Mouse (Mus musculus): Measurements from ENCODE around the gene Eno3. TPM values are rescaled to one million over a fixed set of nuclear protein-coding genes. Genes with fewer than 3 reads are reported as not detected.

Gene Eno3
- total and polyA plus RNA-seq, 3 experiments: 14.2 to 16.8 TPM; not detected in 1

DNA sequence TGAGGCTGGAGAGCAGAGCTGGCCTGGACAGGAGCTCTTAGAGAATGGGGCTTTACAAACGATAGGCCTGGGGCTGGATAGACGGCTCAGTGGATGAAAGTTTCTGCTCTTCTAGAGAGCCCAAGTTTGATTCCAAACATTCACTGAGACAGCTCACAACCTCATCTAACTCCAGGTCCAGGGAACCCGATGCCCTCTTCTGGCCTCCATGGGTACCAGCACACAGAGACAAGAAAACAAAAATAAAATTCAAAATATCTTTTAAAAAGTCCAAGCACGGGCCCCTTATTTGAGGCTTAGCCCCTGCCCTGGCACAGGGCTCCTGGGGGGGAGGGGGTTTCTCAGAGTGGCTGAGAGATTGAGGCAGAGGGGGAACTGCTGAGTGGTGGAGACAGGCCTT lies 46.2 kb upstream of the Eno3 start:
- TF ChIP-seq MYB (IDR thresholded peaks at IDR 0.05; ENCODE audit: low read depth, low read length) (no peak), RAD21 (IDR thresholded peaks at IDR 0.05; ENCODE audit: low read depth, low read length) (peak; percentile 12), ZKSCAN1 (IDR thresholded peaks at IDR 0.05; ENCODE audit: low read depth, low read length) (no peak), POLR2AphosphoS2 (IDR thresholded peaks at IDR 0.05; ENCODE audit: low read length) (no peak), TCF12 (IDR thresholded peaks at IDR 0.05; ENCODE audit: low read depth, low read length) (no peak), RCOR1 (IDR thresholded peaks at IDR 0.05; ENCODE audit: low read depth, low read length) (no peak), MAZ (IDR thresholded peaks at IDR 0.05; ENCODE audit: low read depth, low read length) (no peak), HCFC1 (IDR thresholded peaks at IDR 0.05; ENCODE audit: low read depth, low read length) (no peak), SIN3A (IDR thresholded peaks at IDR 0.05; ENCODE audit: low read length) (no peak), NRF1 (IDR thresholded peaks at IDR 0.05; ENCODE audit: insufficient read depth, low read depth, low read length, poor library complexity, severe bottlenecking) (no peak), ZC3H11A (IDR thresholded peaks at IDR 0.05; ENCODE audit: low read depth, low read length) (0 out of 2 replicates have a peak, but pooled peaks have one; percentile 6), MEF2A (IDR thresholded peaks at IDR 0.05; ENCODE audit: extremely low read depth, insufficient replicate concordance, low read depth, low read length, poor library complexity, severe bottlenecking) (no peak), CTCF (IDR thresholded peaks at IDR 0.05 in 2 of 3, conservative IDR thresholded peaks at IDR 0.05 in 1 of 3; ENCODE audit: control insufficient read depth in 1 of 3, insufficient read depth in 1 of 3, low read depth in 2 of 3, low read length in 3 of 3, poor library complexity in 1 of 3, severe bottlenecking in 1 of 3) (peak; percentile 13 to 49 (median 44); a peak in 4 of 6 replicates), ELF1 (IDR thresholded peaks at IDR 0.05; ENCODE audit: low read depth, low read length) (no peak), POLR2AphosphoS5 (IDR thresholded peaks at IDR 0.05; ENCODE audit: borderline replicate concordance, low read depth, low read length) (no peak), SMC3 (IDR thresholded peaks at IDR 0.05; ENCODE audit: low read depth, low read length) (peak; percentile 48)
- peaks cover 0 to 3% of the 10 kb centered on the region in 2 experiments; a peak in 1 of 4 replicates for H3K4me1 ChIP-seq (ENCODE audit: control insufficient read depth in 1 of 2, insufficient read depth in 2 of 2, low read length in 2 of 2)
- H3K4me3 ChIP-seq (ENCODE audit: control insufficient read depth in 1 of 2, insufficient read depth in 1 of 2, low read depth in 2 of 2, low read length in 2 of 2): no peak overlapping the region
- DNase-seq (ENCODE audit: low read depth, low spot score): no peak
- H3K36me3 ChIP-seq (ENCODE audit: control insufficient read depth in 1 of 2, insufficient read depth in 2 of 2, low read length in 2 of 2): peaks cover 0 to 8% of the 10 kb centered on the region in 2 experiments; a peak in 2 of 4 replicates
- no peak overlapping the region for H3K27ac ChIP-seq (ENCODE audit: control insufficient read depth, low read depth, low read length)
- H3K9ac ChIP-seq (ENCODE audit: control insufficient read depth, low read depth, low read length, poor library complexity, severe bottlenecking): no peak overlapping the region
- no peaks in the 10 kb centered on the region for H3K27me3 ChIP-seq (ENCODE audit: control insufficient read depth in 1 of 2, insufficient read depth in 2 of 2, low read length in 2 of 2)
- H3K9me3 ChIP-seq (replicated peaks; ENCODE audit: insufficient read depth, low read length): no peaks in the 10 kb centered on the region
- H3K79me2 ChIP-seq (ENCODE audit: control insufficient read depth, insufficient read depth, low read length, poor library complexity): no peaks in the 10 kb centered on the region

DNA sequence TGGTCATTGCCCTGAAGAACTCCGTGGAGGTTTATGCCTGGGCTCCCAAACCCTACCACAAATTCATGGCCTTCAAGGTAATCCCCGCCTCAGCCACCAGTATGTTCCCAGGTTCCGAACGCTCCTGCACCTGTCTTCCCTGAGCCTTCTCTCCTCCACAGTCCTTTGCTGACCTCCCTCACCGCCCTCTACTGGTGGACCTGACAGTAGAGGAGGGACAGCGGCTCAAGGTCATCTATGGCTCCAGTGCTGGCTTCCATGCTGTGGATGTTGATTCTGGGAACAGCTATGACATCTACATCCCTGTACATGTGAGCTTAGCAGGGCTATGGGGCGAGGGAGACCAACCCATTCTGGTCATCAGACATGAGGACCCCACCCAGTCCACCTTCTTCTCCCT lies 44.5 kb upstream of the Eno3 start:
- Histone ChIP-seq H3K4me1 (ENCODE audit: control insufficient read depth in 1 of 2, insufficient read depth in 2 of 2, low read length in 2 of 2) (peaks cover 0 to 3% of the 10 kb centered on the region in 2 experiments; a peak in 1 of 4 replicates), H3K4me3 (ENCODE audit: control insufficient read depth in 1 of 2, insufficient read depth in 1 of 2, low read depth in 2 of 2, low read length in 2 of 2) (no peak overlapping the region), H3K36me3 (ENCODE audit: control insufficient read depth in 1 of 2, insufficient read depth in 2 of 2, low read length in 2 of 2) (peaks cover 0 to 8% of the 10 kb centered on the region in 2 experiments; a peak in 2 of 4 replicates), H3K27me3 (ENCODE audit: control insufficient read depth in 1 of 2, insufficient read depth in 2 of 2, low read length in 2 of 2) (no peaks in the 10 kb centered on the region), H3K9me3 (replicated peaks; ENCODE audit: insufficient read depth, low read length) (no peaks in the 10 kb centered on the region), H3K79me2 (ENCODE audit: control insufficient read depth, insufficient read depth, low read length, poor library complexity) (no peaks in the 10 kb centered on the region), H3K27ac (ENCODE audit: control insufficient read depth, low read depth, low read length) (no peak overlapping the region), H3K9ac (ENCODE audit: control insufficient read depth, low read depth, low read length, poor library complexity, severe bottlenecking) (no peak overlapping the region)
- TF ChIP-seq SIN3A (IDR thresholded peaks at IDR 0.05; ENCODE audit: low read length) (no peak), CTCF (IDR thresholded peaks at IDR 0.05 in 2 of 3, conservative IDR thresholded peaks at IDR 0.05 in 1 of 3; ENCODE audit: control insufficient read depth in 1 of 3, insufficient read depth in 1 of 3, low read depth in 2 of 3, low read length in 3 of 3, poor library complexity in 1 of 3, severe bottlenecking in 1 of 3) (peak in 2 of 3 experiments; percentile 22 to 34; a peak in 4 of 6 replicates), EP300 (IDR thresholded peaks at IDR 0.05; ENCODE audit: low read depth in 1 of 2, low read length in 2 of 2) (no peak), UBTF (IDR thresholded peaks at IDR 0.05; ENCODE audit: borderline replicate concordance, insufficient read depth, low read depth, low read length) (no peak), POLR2A (IDR thresholded peaks at IDR 0.05; ENCODE audit: control insufficient read depth in 1 of 2, insufficient read depth in 1 of 2, low read depth in 1 of 2, low read length in 2 of 2, poor library complexity in 1 of 2) (no peak)
- DNase-seq (ENCODE audit: low read depth, low spot score): no peak

Measured in MEL (cell line).